Mouse (Mus musculus): ENCODE results near the gene Gm20388. TPM values are rescaled to one million over a fixed set of nuclear protein-coding genes. Genes with fewer than 3 reads are reported as not detected.

Gene Gm20388
- polyA plus RNA-seq, 1 experiment from 2014 or later, result not detected

- no peak overlapping the region for H3K4me3 ChIP-seq
- peaks cover 37% of the 10 kb centered on the region for H3K4me1 ChIP-seq
- H3K4me2 ChIP-seq, result no peak overlapping the region
- peaks cover 69% of the 10 kb centered on the region for H3K27me3 ChIP-seq
- no peak overlapping the region for H3K27ac ChIP-seq
- H3K36me3 ChIP-seq, result no peaks in the 10 kb centered on the region
- 22% methylated on average over 11 of the region's 11 CpGs for WGBS
- H3K9ac ChIP-seq, result no peak overlapping the region
- no peaks in the 10 kb centered on the region for H3K9me3 ChIP-seq
- no peak for ATAC-seq (ENCODE audit: insufficient number of reproducible peaks, insufficient read depth, low FRiP score, low TSS enrichment, low read depth)
Observed at GRCm38 (mm10) chr8:122670001-122670400, 2759.4 kb downstream of the Gm20388 start.

DNA sequence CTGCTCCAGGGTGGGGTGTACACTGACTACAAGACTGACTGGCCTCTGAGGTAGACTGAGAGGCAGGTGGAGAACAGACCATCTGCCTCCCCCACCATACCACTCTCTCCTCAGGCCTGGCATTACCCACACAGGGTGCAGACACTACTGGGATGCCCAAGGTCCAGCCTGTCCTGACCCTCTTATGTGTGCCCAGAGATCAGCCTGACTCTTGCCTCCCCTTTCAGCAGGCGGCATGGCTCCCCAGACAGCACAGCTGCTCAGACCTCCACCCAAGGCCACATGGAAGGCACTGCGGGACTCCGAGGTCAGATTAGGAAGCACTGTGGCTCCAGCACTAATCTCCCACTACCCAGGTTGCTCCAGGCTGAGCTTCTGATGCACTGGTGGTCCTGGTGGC, 2760.1 kb downstream of the Gm20388 start:
- no peak overlapping the region for H3K4me3 ChIP-seq
- 60% methylated on average over 3 of the region's 3 CpGs for WGBS
- 0 out of 2 replicates have a peak overlapping the region, but pooled peaks have one; percentile 12 for H3K9ac ChIP-seq
- H3K4me2 ChIP-seq, result no peak overlapping the region
- H3K27ac ChIP-seq, result no peak overlapping the region
- no peaks in the 10 kb centered on the region for H3K9me3 ChIP-seq
- no peak for ATAC-seq (ENCODE audit: insufficient number of reproducible peaks, insufficient read depth, low FRiP score, low TSS enrichment, low read depth)
- H3K4me1 ChIP-seq, result peaks cover 31% of the 10 kb centered on the region
- H3K36me3 ChIP-seq, result no peaks in the 10 kb centered on the region
- H3K27me3 ChIP-seq, result peaks cover 76% of the 10 kb centered on the region

DNA sequence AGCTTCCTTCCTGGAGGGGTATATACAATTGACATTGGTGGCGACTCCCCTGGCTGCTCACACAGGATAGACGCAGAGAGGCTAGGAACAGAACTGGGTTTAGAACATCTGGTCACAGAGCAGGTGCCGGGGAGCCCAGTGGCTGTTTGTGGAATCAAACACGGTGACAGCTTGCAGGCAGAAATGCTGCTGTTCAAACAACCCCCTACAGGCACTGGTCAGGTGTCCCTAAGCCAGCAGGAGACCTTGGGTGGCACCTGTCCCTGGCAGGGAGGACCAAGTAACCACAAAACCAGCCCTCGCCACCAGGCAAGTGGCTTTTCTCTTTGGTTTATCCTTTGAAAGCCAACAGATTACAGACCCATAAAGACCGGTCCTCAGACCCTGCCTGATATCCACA, 2761.3 kb downstream of the Gm20388 start:
- Histone ChIP-seq H3K9me3 (no peaks in the 10 kb centered on the region), H3K27ac (no peak overlapping the region), H3K4me2 (no peak overlapping the region), H3K27me3 (peaks cover 88% of the 10 kb centered on the region), H3K36me3 (no peaks in the 10 kb centered on the region), H3K9ac (no peak overlapping the region), H3K4me1 (peaks cover 31% of the 10 kb centered on the region), H3K4me3 (no peak overlapping the region)
- WGBS, result 65% methylated on average over 6 of the region's 6 CpGs
- ATAC-seq (ENCODE audit: insufficient number of reproducible peaks, insufficient read depth, low FRiP score, low TSS enrichment, low read depth), result no peak

DNA sequence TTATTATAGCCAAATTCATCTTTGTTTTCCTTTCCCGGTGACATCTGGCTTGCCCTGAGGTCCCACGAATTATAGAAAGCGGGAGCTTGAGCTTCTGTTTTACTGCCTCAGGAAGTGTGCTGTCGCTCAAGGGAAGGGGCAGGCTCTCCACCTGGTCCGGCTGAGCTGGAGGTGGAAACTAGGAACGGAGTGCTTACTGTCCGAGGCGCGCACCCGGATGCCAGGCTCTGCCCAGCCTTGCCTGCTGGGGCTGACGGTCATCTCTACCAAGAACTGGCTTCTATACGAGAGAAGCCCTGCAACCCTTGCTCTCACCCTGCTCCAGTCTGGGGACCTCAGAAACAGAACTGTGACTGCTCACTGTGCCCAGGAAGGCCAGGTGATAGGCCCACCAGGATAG, 2763.3 kb downstream of the Gm20388 start:
- H3K4me1 ChIP-seq, result peaks cover 44% of the 10 kb centered on the region
- WGBS, result 71% methylated on average over 12 of the region's 12 CpGs
- no peak for ATAC-seq (ENCODE audit: insufficient number of reproducible peaks, insufficient read depth, low FRiP score, low TSS enrichment, low read depth)

DNA sequence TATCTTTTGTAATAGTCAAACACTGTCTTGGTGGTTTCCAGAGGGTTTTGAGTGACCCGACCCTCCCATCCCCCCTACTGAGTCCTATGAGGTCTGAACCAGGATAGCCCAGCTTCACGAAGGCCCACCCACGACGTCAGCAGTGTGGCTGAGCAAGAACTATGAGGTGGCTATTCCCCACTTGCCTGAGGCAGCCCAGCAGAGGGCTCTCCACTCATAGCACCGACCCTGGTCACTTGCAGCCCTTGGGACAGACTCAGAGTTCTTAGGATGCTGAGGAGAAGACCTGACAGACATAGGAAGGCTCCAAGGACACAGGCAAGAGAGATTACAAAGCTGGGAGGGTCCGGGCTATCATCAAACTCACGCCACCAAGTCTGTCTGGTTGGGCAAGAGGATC, 2764.4 kb downstream of the Gm20388 start:
- Histone ChIP-seq H3K27ac (no peak overlapping the region), H3K4me1 (peaks cover 51% of the 10 kb centered on the region), H3K9ac (no peak overlapping the region), H3K9me3 (no peaks in the 10 kb centered on the region), H3K36me3 (no peaks in the 10 kb centered on the region), H3K4me2 (no peak overlapping the region), H3K27me3 (peaks cover 99% of the 10 kb centered on the region), H3K4me3 (no peak overlapping the region)
- no peak for ATAC-seq (ENCODE audit: insufficient number of reproducible peaks, insufficient read depth, low FRiP score, low TSS enrichment, low read depth)
- WGBS, result 55% methylated on average over 7 of the region's 7 CpGs

More for the DNA sequence above, 2763.3 kb downstream of the Gm20388 start:
- H3K27me3 ChIP-seq, result peaks cover 99% of the 10 kb centered on the region
- no peaks in the 10 kb centered on the region for H3K9me3 ChIP-seq
- H3K4me2 ChIP-seq, result no peak overlapping the region
- H3K27ac ChIP-seq, result no peak overlapping the region
- no peak overlapping the region for H3K4me3 ChIP-seq
- no peak overlapping the region for H3K9ac ChIP-seq
- H3K36me3 ChIP-seq, result no peaks in the 10 kb centered on the region

GRCm38 (mm10) chr8:122675596-122676420, 2765.2 kb downstream of the Gm20388 start:
- no peaks in the 10 kb centered on the region for H3K9me3 ChIP-seq
- H3K9ac ChIP-seq, result peak overlapping the region; percentile 73; the same call in 1 of the 2 replicates
- peak overlapping the region; percentile 71 for H3K4me3 ChIP-seq
- H3K4me1 ChIP-seq, result peaks cover 51% of the 10 kb centered on the region
- no peak overlapping the region for H3K27ac ChIP-seq
- H3K36me3 ChIP-seq, result no peaks in the 10 kb centered on the region
- 64% methylated on average over 17 of the region's 17 CpGs for WGBS
- no peak for ATAC-seq (ENCODE audit: insufficient number of reproducible peaks, insufficient read depth, low FRiP score, low TSS enrichment, low read depth)
- H3K4me2 ChIP-seq, result peak overlapping the region; percentile 98
- peaks cover 99% of the 10 kb centered on the region for H3K27me3 ChIP-seq

GRCm38 (mm10) chr8:122676621-122677480, 2766.2 kb downstream of the Gm20388 start:
- peaks cover 51% of the 10 kb centered on the region for H3K4me1 ChIP-seq
- H3K27ac ChIP-seq, result peak overlapping the region; percentile 33; the same call in 1 of the 2 replicates
- peak overlapping the region; percentile 71 for H3K4me3 ChIP-seq
- peak overlapping the region; percentile 73 for H3K9ac ChIP-seq
- H3K36me3 ChIP-seq, result no peaks in the 10 kb centered on the region
- ATAC-seq (ENCODE audit: insufficient number of reproducible peaks, insufficient read depth, low FRiP score, low TSS enrichment, low read depth), result no peak
- H3K27me3 ChIP-seq, result peaks cover 98% of the 10 kb centered on the region
- peak overlapping the region; percentile 98 for H3K4me2 ChIP-seq
- H3K9me3 ChIP-seq, result no peaks in the 10 kb centered on the region
- WGBS, result 10% methylated on average over 16 of the region's 16 CpGs

DNA sequence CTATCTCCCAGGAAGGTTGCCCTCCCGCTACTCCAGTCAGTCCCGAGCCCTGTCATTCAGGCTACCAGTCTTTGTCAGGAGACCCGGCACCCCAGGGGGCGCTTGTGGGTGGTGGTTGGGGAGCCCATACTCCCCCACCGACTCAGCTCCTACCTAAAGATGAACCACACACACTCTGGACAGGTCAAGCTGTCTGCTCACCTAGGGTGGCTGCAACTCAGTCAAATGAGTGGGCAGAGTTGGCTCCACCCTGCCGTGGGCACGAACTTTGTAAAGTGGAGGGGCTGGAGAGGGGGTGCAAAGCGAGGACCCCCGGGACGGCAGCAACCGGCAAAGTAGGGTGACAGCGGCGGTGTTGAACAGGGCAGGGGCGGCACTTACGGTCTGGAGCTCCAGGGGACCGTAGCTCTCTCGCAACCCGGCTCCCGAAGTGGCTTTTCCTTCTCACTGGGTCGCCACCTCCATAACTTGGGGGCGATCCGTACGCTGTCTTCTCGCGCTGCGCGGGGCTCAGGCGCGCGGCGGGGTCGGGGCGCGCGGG, 2766.9 kb downstream of the Gm20388 start:
- no peaks in the 10 kb centered on the region for H3K36me3 ChIP-seq
- peak overlapping the region; percentile 73 for H3K9ac ChIP-seq
- H3K9me3 ChIP-seq, result no peaks in the 10 kb centered on the region
- H3K4me2 ChIP-seq, result peak overlapping the region; percentile 98
- peak overlapping the region; percentile 71 for H3K4me3 ChIP-seq
- ATAC-seq (ENCODE audit: insufficient number of reproducible peaks, insufficient read depth, low FRiP score, low TSS enrichment, low read depth), result no peak
- under 1% methylated on average over 35 of the region's 35 CpGs for WGBS
- peak overlapping the region; percentile 64; the same call in 1 of the 2 replicates for H3K27ac ChIP-seq
- H3K27me3 ChIP-seq, result peaks cover 98% of the 10 kb centered on the region
- peaks cover 51% of the 10 kb centered on the region for H3K4me1 ChIP-seq

DNA sequence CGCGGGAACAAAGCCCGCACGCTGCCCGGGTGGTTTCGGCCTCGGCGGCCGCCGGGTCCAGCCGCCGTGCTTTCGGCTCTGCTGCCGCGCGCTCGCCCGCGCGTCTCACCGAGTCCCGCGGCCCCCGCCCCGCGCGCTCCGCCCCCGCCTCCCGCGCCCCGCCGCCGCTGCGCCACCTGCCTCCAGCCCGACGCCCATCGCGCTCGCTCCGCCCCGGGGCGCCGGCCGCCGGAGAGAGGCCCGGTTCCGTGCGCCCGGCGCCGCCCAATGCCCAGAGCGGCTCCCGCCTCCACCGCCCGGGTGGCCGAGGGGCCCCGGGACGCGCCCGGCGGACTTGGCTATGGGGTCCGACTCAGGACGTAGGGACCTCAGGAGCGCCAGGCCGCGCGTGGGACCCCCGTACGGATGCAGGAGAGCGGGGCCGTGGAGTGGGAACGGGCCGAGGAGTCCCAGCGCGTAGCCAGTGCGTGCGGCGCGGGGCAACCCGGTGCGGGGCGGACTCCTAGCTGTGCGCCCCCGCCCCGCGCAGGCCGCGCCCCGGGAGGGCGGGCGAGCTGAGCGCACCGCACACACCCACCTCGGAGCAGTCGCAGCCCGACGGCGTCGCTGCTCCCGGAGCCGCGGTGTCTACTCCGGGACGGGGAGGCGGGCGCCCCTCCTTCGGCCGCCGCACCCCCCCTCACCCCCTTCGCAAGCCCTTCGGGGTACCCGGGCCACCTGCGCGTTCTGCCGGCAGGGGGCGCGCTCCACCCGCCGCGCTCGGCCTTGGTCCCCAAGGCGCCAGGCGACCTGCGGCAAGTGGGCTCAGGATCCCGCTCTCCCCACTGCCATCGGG, 2767.6 kb downstream of the Gm20388 start:
- Histone ChIP-seq H3K27ac (peak overlapping the region; percentile 64; the same call in 1 of the 2 replicates), H3K4me3 (peak overlapping the region; percentile 71), H3K36me3 (no peaks in the 10 kb centered on the region), H3K9ac (peak overlapping the region; percentile 73), H3K9me3 (no peaks in the 10 kb centered on the region), H3K27me3 (peaks cover 95% of the 10 kb centered on the region), H3K4me2 (peak overlapping the region; percentile 98), H3K4me1 (peaks cover 51% of the 10 kb centered on the region)
- peak; percentile 35; the same call in 1 of the 2 replicates for ATAC-seq (ENCODE audit: insufficient number of reproducible peaks, insufficient read depth, low FRiP score, low TSS enrichment, low read depth)
- WGBS, result under 1% methylated on average over 97 of the region's 127 CpGs

DNA sequence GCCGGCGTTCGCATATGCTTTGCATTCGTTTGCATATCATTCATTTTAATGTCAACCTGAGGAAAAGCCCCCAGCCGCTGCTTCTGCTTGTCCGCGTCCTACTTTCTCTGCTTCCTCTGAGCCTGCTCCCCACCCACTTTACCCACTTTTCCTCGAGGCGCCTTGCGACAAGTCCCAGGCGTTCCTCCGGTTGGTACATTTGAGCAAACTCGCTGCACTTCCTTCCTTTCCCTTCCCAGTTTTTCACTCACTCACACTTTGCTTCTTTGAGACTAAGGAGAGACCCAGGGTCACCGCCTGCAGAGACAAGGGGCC, 2768.2 kb downstream of the Gm20388 start:
- Histone ChIP-seq H3K27me3 (peaks cover 89% of the 10 kb centered on the region), H3K4me2 (peak overlapping the region; percentile 98), H3K36me3 (no peaks in the 10 kb centered on the region), H3K9ac (peak overlapping the region; percentile 73), H3K27ac (peak overlapping the region; percentile 64; the same call in 1 of the 2 replicates), H3K9me3 (no peaks in the 10 kb centered on the region), H3K4me1 (peaks cover 51% of the 10 kb centered on the region), H3K4me3 (peak overlapping the region; percentile 71)
- 2% methylated on average over 14 of the region's 14 CpGs for WGBS
- ATAC-seq (ENCODE audit: insufficient number of reproducible peaks, insufficient read depth, low FRiP score, low TSS enrichment, low read depth), result no peak
